Mouse (Mus musculus): ENCODE results near the gene Gtpbp1. TPM values are rescaled to one million over a fixed set of nuclear protein-coding genes. Genes with fewer than 3 reads are reported as not detected.

Gene Gtpbp1
- total and polyA plus RNA-seq, 3 experiments = 26.9 to 30.1 (median 27.0) TPM

DNA sequence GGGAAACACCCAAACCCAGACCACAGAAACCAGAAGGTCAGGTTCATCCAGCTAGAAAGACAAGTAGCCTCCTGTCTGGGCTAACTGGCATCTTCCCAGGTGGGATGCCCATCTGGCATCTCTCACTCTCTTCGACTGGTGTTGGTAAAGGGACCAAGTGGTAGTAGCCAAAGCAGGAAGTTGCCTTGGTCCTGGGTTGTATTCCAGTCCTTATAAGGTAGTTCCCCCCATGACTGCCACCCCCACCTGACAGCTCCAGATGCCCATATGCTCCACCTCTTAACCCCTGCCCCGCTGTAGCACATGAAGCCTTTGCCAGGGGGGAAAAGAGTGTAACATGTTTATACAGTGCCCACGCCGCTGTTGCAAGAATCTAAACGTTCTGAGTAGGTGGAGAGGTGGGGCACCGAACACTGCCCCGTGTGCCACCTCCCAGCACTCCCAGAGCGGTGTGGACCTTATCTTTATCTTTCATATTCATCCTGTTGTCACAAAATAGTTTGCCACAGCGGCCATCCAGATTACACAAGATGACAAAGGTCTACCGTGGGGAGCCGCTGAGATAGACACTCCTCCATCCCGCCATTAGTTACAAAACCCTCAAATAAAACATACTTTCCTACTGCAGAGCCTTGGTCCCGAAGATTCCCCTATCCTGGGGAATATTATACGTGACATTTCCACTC lies 50.7 kb downstream of the Gtpbp1 start:
- Histone ChIP-seq H3K27ac (peak overlapping the region; percentile 98), H3K9ac (ENCODE audit: low read depth, low read length) (peak overlapping the region; percentile 98), H3K4me3 (peak overlapping the region; percentile 84), H3K36me3 (ENCODE audit: control insufficient read depth, insufficient read depth, low read length) (no peaks in the 10 kb centered on the region; the same call in 1 of the 2 replicates), H3K4me1 (ENCODE audit: control insufficient read depth, insufficient read depth, low read length) (peaks cover 11% of the 10 kb centered on the region), H3K79me2 (replicated peaks; ENCODE audit: control insufficient read depth, insufficient read depth, low read length) (no peaks in the 10 kb centered on the region), H3K27me3 (ENCODE audit: control insufficient read depth, insufficient read depth, low read length) (no peaks in the 10 kb centered on the region)
- intact Hi-C loops (cut with DNase I) = loop anchor here (5.0 to 10.0 kb wide), 2 partner anchors 84 to 333 kb away; partner anchors contain the start of genes Cby1 and Fam227a
- 5% methylated on average over 14 of the region's 14 CpGs for WGBS
- TF ChIP-seq EP300 (IDR thresholded peaks at IDR 0.05; ENCODE audit: insufficient read depth, low read depth, low read length) (no peak), POLR2A (IDR thresholded peaks at IDR 0.05; ENCODE audit: insufficient read depth, low read depth, low read length) (no peak), CTCF (IDR thresholded peaks at IDR 0.05) (no peak)
- DNase-seq = peak; percentile 37 to 48

DNA sequence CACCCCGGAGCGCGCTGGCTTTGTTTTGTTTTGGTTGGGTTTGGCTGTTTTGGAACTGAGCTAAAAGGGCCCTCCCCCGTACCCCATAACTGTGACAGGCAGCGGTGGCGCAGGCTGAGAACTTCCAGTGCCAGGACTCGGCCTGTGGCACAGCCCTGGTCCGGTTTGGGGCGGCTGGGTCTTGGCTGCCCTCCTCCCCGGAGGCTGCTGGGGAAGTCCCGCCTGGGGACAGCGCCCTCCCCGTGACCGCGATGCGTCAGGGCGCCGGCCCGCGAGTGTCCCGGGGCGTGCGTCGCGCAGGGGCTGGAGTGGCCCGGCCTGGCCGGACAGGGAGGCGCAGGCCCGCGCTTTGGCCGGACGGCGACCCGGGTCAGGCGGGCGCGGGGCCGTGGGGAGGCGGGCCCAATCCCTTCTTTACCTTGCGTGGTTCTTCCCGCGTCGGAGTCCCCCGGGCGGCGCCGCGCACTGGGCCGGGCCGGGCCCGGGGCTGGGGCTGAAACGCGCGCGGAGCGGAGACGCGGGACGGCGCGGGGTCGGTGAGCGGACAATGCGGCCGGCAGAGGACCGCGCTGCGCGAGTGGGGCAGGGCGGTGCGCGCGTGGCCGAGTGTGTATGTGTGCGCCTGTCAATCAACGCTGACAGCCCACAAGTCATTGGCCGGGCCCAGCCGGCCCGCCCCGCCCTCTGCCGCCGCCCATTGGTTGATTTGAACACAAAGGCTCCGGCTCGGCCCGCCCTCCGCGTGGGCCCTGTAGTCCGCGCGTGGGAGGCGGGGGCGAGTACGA lies 51.5 kb downstream of the Gtpbp1 start, which contains the start of gene Sun2:
Gene Sun2, minus strand, starts transcription at position 616 of the 785 bp plus-strand sequence.
- H3K36me3 ChIP-seq (ENCODE audit: control insufficient read depth, insufficient read depth, low read length) = no peaks in the 10 kb centered on the region; the same call in 1 of the 2 replicates
- TF ChIP-seq POLR2A (IDR thresholded peaks at IDR 0.05; ENCODE audit: insufficient read depth, low read depth, low read length) (peak; percentile 68), CTCF (IDR thresholded peaks at IDR 0.05) (no peak), EP300 (IDR thresholded peaks at IDR 0.05; ENCODE audit: insufficient read depth, low read depth, low read length) (peak; percentile 64)
- H3K79me2 ChIP-seq (replicated peaks; ENCODE audit: control insufficient read depth, insufficient read depth, low read length) = no peaks in the 10 kb centered on the region
- peak within 1 kb of the TSS; percentile 84 for H3K4me3 ChIP-seq
- H3K9ac ChIP-seq (ENCODE audit: low read depth, low read length) = peak within 1 kb of the TSS; percentile 98
- H3K4me1 ChIP-seq (ENCODE audit: control insufficient read depth, insufficient read depth, low read length) = peaks cover 11% of the 10 kb centered on the region
- H3K27me3 ChIP-seq (ENCODE audit: control insufficient read depth, insufficient read depth, low read length) = no peaks in the 10 kb centered on the region
- DNase-seq = peak; percentile 93 to 94
- intact Hi-C loops (cut with DNase I) = loop anchor here (2.0 to 10.0 kb wide), 3 partner anchors 51 to 333 kb away; partner anchors contain the start of genes Cby1, Fam227a and Gtpbp1
- WGBS = 0% methylated on average over 93 of the region's 93 CpGs
- H3K27ac ChIP-seq = peak within 1 kb of the TSS; percentile 98

DNA sequence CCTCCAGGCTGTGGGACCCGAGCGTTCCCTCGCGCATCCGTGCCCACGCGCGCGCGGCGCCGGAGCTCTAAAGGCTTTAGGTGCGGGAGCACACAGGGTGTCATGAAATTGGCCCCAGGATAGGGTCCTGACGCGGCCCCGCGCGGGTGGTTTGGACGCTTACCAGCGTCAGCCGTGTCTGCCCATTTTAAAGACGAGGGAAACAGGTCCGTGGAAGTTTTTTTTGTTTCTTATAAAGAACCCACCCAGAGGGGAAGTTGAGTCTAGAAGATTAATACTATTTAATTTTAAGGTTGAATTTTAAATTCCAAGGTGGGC lies 52.0 kb downstream of the Gtpbp1 start:
- H3K4me1 ChIP-seq (ENCODE audit: control insufficient read depth, insufficient read depth, low read length) = peaks cover 11% of the 10 kb centered on the region
- intact Hi-C loops (cut with DNase I) = loop anchor here (2.0 to 10.0 kb wide), 3 partner anchors 52 to 332 kb away; partner anchors contain the start of genes Cby1, Fam227a and Gtpbp1
- H3K27me3 ChIP-seq (ENCODE audit: control insufficient read depth, insufficient read depth, low read length) = no peaks in the 10 kb centered on the region
- no peak for TF ChIP-seq POLR2A (IDR thresholded peaks at IDR 0.05; ENCODE audit: insufficient read depth, low read depth, low read length)
- no peak for TF ChIP-seq EP300 (IDR thresholded peaks at IDR 0.05; ENCODE audit: insufficient read depth, low read depth, low read length)
- TF ChIP-seq CTCF (IDR thresholded peaks at IDR 0.05) = no peak
- 1% methylated on average over 23 of the region's 23 CpGs for WGBS
- peak overlapping the region; percentile 98 for H3K27ac ChIP-seq
- H3K4me3 ChIP-seq = peak overlapping the region; percentile 84
- no peak for DNase-seq
- no peaks in the 10 kb centered on the region for H3K79me2 ChIP-seq (replicated peaks; ENCODE audit: control insufficient read depth, insufficient read depth, low read length)
- H3K36me3 ChIP-seq (ENCODE audit: control insufficient read depth, insufficient read depth, low read length) = no peaks in the 10 kb centered on the region; the same call in 1 of the 2 replicates
- H3K9ac ChIP-seq (ENCODE audit: low read depth, low read length) = peak overlapping the region; percentile 80

DNA sequence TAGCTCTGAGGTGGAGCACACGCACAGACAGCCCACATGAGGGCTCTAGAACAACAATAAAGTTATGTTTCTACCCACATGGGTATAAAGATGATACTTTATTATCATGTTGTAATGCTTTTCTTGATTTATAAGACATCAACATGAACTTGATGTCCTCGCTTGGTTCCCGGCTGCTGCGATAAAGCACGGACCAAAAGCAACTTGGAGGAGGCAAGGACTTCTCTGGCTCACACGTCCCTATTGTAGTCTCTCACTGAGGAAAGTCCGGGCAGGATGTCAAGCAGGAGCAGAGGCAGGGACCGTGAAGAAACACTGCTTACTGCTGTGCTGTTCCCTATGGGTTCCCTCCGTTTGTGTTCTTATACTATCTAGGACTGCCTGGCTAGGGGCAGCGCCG lies 53.4 kb downstream of the Gtpbp1 start:
- Histone ChIP-seq H3K79me2 (replicated peaks; ENCODE audit: control insufficient read depth, insufficient read depth, low read length) (no peaks in the 10 kb centered on the region), H3K4me3 (no peak overlapping the region), H3K4me1 (ENCODE audit: control insufficient read depth, insufficient read depth, low read length) (peaks cover 10% of the 10 kb centered on the region), H3K27me3 (ENCODE audit: control insufficient read depth, insufficient read depth, low read length) (no peaks in the 10 kb centered on the region), H3K27ac (no peak overlapping the region), H3K9ac (ENCODE audit: low read depth, low read length) (no peak overlapping the region), H3K36me3 (ENCODE audit: control insufficient read depth, insufficient read depth, low read length) (no peaks in the 10 kb centered on the region; the same call in 1 of the 2 replicates)
- no peak for DNase-seq
- intact Hi-C loops (cut with DNase I) = loop anchor here (5.0 to 10.0 kb wide), 2 partner anchors 87 to 331 kb away; partner anchors contain the start of genes Cby1 and Fam227a
- TF ChIP-seq POLR2A (IDR thresholded peaks at IDR 0.05; ENCODE audit: insufficient read depth, low read depth, low read length) = no peak
- TF ChIP-seq CTCF (IDR thresholded peaks at IDR 0.05) = no peak
- no peak for TF ChIP-seq EP300 (IDR thresholded peaks at IDR 0.05; ENCODE audit: insufficient read depth, low read depth, low read length)
- WGBS = 79% methylated on average over 11 of the region's 11 CpGs

DNA sequence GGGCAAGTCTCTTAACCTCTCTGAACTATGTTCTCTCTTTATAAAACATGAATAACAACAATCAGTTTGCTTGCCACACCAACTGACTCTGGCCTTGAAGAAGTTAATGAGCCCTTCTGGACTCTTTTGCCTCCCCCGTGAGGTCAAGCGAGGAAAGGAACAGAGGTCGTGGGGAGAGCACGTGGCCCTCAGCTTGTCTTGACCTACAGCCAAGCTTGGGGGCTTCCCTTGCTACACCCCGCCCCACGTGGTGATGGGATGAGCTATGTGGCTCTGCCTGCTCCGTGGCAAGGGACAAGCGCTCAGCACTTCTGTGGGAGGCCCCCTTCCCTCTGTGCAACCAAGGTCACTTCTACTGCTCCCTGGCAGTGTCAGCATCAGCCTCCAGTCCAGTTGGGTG lies 54.1 kb downstream of the Gtpbp1 start:
- H3K27me3 ChIP-seq (ENCODE audit: control insufficient read depth, insufficient read depth, low read length) = no peaks in the 10 kb centered on the region
- no peak overlapping the region for H3K9ac ChIP-seq (ENCODE audit: low read depth, low read length)
- intact Hi-C loops (cut with DNase I) = loop anchor here (5.0 to 10.0 kb wide), 2 partner anchors 87 to 330 kb away; partner anchors contain the start of genes Cby1 and Fam227a
- no peaks in the 10 kb centered on the region; the same call in 1 of the 2 replicates for H3K36me3 ChIP-seq (ENCODE audit: control insufficient read depth, insufficient read depth, low read length)
- H3K4me3 ChIP-seq = no peak overlapping the region
- WGBS = 63% methylated on average over 8 of the region's 8 CpGs
- H3K4me1 ChIP-seq (ENCODE audit: control insufficient read depth, insufficient read depth, low read length) = peaks cover 6% of the 10 kb centered on the region
- TF ChIP-seq POLR2A (IDR thresholded peaks at IDR 0.05; ENCODE audit: insufficient read depth, low read depth, low read length) (no peak), CTCF (IDR thresholded peaks at IDR 0.05) (no peak), EP300 (IDR thresholded peaks at IDR 0.05; ENCODE audit: insufficient read depth, low read depth, low read length) (no peak)
- no peak for DNase-seq
- no peak overlapping the region for H3K27ac ChIP-seq
- H3K79me2 ChIP-seq (replicated peaks; ENCODE audit: control insufficient read depth, insufficient read depth, low read length) = no peaks in the 10 kb centered on the region
